Mouse (Mus musculus): ENCODE results near the gene Rasal1.

DNA sequence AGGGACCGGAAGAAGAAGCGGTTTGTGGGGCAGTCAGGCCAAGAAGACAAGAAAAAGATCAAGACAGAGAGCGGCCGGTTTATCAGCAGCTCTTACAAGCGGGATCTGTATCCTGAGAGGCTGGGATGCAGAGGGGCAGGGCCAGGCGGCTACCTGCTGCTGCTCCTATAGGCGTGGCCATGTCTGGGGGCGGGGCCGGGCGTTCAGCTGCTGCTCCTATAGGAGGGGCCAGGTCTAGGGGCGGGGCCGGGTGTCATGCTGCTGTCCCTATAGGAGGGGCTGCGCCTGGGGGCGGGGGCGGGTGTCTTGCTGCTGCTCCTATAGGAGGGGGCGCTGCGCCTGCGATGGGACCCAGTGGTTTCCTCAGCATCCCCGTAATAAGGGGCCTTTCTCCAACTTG, 22.2 kb upstream of the Rasal1 start:
- TF ChIP-seq CTCF (IDR thresholded peaks at IDR 0.05; ENCODE audit: borderline replicate concordance, control insufficient read depth, extremely low read depth, insufficient read depth, low read length, poor library complexity), result no peak
- TF ChIP-seq POLR2A (IDR thresholded peaks at IDR 0.05; ENCODE audit: control insufficient read depth, extremely low read depth, insufficient read depth, low read length, poor library complexity), result no peak
